11 mouse cellular contexts compared by ENCODE assay signal in genomic region chr10:86406952-86407351, GRCm38 (mm10).
"Had no signal": no experiment of that assay in that cellular context is flagged by ENCODE, and none has a peak within 500 bp of the region (broad histone marks: within the 10 kb centered on the region; RNA-seq: fewer than 3 reads in every experiment).

No protein-coding gene starts in this region.

- H3K4me3 ChIP-seq: layer of hippocampus, adult 2 months; limb, embryonic 12.5 days; liver, embryonic 13.5 days; midbrain, embryonic 13.5 days had no signal

- H3K36me3 ChIP-seq: limb, embryonic 12.5 days; liver, embryonic 13.5 days had no signal

- H3K27ac ChIP-seq: layer of hippocampus, adult 2 months; limb, embryonic 12.5 days; liver, embryonic 13.5 days; midbrain, embryonic 13.5 days had no signal

- H3K9ac ChIP-seq: limb, embryonic 12.5 days; liver, embryonic 13.5 days; liver, postnatal 0 days; midbrain, embryonic 13.5 days had no signal

- H3K4me2 ChIP-seq: limb, embryonic 12.5 days; liver, embryonic 13.5 days; midbrain, embryonic 13.5 days had no signal

- H3K9me3 ChIP-seq: limb, embryonic 12.5 days; liver, embryonic 13.5 days; midbrain, embryonic 13.5 days had no signal

- ATAC-seq: liver, postnatal 0 days; midbrain, embryonic 13.5 days had no signal

- H3K27me3 ChIP-seq: limb, embryonic 12.5 days; liver, embryonic 13.5 days; midbrain, embryonic 13.5 days had no signal

- DNase-seq: kidney, postnatal 4 days; liver; liver, embryonic 13.5 days; liver, postnatal 0 days; lung, postnatal 10 days; right cerebral cortex, adult 18-20 months; right cerebral cortex, postnatal 25 days; thymus, postnatal 4 days had no signal

- H3K4me1 ChIP-seq: midbrain, embryonic 13.5 days had no signal
